Mouse (Mus musculus) MEL (cell line): Measurements from ENCODE around the gene Cdca5.

ENCODE experiments used
- HCFC1 ChIP-seq: IDR thresholded peaks from 2 replicates; pipeline ENCODE4 v1.6.1; 2012; ENCODE audit warnings: low read depth, mild to moderate bottlenecking, inconsistent platforms, low read length, improper control_type of control experiment, moderate library complexity
- MYC ChIP-seq: IDR thresholded peaks from 2 replicates; pipeline ENCODE4 v1.6.1; 2011; ENCODE audit warnings: low read depth, mild to moderate bottlenecking, low read length, improper control_type of control experiment, moderate library complexity
- POLR2A ChIP-seq, 2 experiments: IDR thresholded peaks; 2 replicates each; pipeline ENCODE4 v1.6.1; 2011 to 2012; ENCODE audit warnings: low read length in 2 of 2, mild to moderate bottlenecking in 2 of 2, control low read depth in 1 of 2, improper control_type of control experiment in 1 of 2, low read depth in 1 of 2, moderate library complexity in 1 of 2; ENCODE audit not compliant: control insufficient read depth in 1 of 2, insufficient read depth in 1 of 2, poor library complexity in 1 of 2
- POLR2AphosphoS2 ChIP-seq: IDR thresholded peaks from 2 replicates; pipeline ENCODE4 v1.6.1; 2011; ENCODE audit warnings: low read length, improper control_type of control experiment

DNA sequence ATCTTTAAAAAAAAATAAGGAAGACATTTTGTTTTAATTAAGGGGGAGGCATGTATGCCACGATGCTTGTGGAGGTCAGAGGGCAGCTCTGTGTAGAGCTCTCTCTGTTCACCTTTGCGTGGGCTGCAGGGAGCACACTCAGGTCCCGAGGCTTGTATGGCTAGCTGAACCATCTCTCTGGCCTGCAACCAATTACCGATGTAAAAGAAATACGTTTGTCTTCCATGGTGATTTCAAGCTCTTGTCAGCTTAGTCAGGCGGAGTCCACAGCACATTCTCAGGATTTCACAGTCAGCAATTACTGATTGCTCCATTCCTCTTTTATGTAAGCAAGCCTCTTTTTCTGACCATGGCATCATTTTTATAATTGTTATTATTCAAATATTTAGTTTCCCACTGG is 16.4 kb downstream of the Cdca5 start:
- no peak for TF ChIP-seq POLR2AphosphoS2
- no peak for TF ChIP-seq MYC
- no peak for TF ChIP-seq HCFC1
- TF ChIP-seq POLR2A (IDR thresholded peaks at IDR 0.05; ENCODE audit: control insufficient read depth in 1 of 2, insufficient read depth in 1 of 2, low read depth in 1 of 2, low read length in 2 of 2, poor library complexity in 1 of 2) = no peak
